Comparison of ENCODE assay signal across 8 mouse cellular contexts in the genomic region with DNA sequence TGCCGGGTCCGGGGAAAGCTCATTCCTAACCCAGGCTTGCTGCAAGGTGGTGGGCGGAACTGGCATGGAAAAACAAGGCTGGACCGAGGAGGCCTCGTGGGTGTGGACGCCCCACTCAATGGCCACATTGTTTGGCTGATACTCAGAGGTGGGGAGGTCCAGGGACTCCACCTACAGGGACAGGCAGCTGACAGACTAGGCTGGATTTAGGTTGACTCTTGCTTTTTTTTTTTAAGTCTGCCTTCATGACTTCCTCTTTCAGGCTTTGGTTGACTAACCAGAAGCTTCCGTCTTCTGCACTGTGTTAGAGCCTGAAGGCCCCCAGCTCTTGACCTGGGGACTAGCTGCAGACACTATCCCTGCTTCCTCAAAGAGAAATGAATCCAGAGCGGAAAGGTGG. TPM values are rescaled to one million over a fixed set of nuclear protein-coding genes. Genes with fewer than 3 reads are reported as not detected.
DNase-seq lines count a peak whose midpoint lies in the region; ATAC-seq lines count a peak whose summit lies in the region.

No protein-coding gene starts in this region.

- no peaks in the 10 kb centered on the region for H3K9me3 ChIP-seq in liver, embryonic 16.5 days (replicated peaks; ENCODE audit: control insufficient read depth, low read length)

- H3K9ac ChIP-seq in liver, embryonic 16.5 days (ENCODE audit: low read depth, low read length): no peak overlapping the region

- peak; percentile 44 for DNase-seq in adrenal gland, postnatal 14 days
- DNase-seq in adrenal gland, adult 8-10 months: no peak
- peak; percentile 37 for DNase-seq in thymus, postnatal 0 days (ENCODE audit: low spot score)
- DNase-seq in thymus, postnatal 10 days (ENCODE audit: low spot score in 2 of 2): no peak
- DNase-seq in yolk sac, embryonic 10.5 days (ENCODE audit: low spot score): peak; percentile 23
- DNase-seq in ovary, postnatal 36 days (ENCODE audit: low spot score): no peak

- H3K4me1 ChIP-seq in liver, embryonic 16.5 days (ENCODE audit: control insufficient read depth, low read depth, low read length): peaks cover 33% of the 10 kb centered on the region

- no peaks in the 10 kb centered on the region for H3K36me3 ChIP-seq in liver, embryonic 16.5 days (ENCODE audit: control insufficient read depth, insufficient read depth)

- ATAC-seq in liver, embryonic 16.5 days (ENCODE audit: low read depth): peak; percentile 25; the same call in 1 of the 2 replicates
- ATAC-seq in erythroblast, adult 5-6 weeks (replicated peaks; ENCODE audit: low FRiP score, poor library complexity, severe bottlenecking): no peak

- H3K27ac ChIP-seq in liver, embryonic 16.5 days (ENCODE audit: low read length): peak overlapping the region; percentile 45; the same call in 1 of the 2 replicates

- no peak overlapping the region for H3K4me2 ChIP-seq in liver, embryonic 16.5 days (ENCODE audit: low read depth, low read length)

- H3K4me3 ChIP-seq in liver, embryonic 16.5 days (ENCODE audit: low read depth, low read length): no peak overlapping the region

- H3K27me3 ChIP-seq in liver, embryonic 16.5 days (ENCODE audit: control insufficient read depth, insufficient read depth, low read depth, low read length): no peaks in the 10 kb centered on the region

- 21% methylated on average over 8 of the region's 8 CpGs for WGBS in liver, embryonic 16.5 days (ENCODE audit: insufficient replicate concordance)

RNA-seq across cellular contexts. Expression of a gene that starts 32.0 kb away (rescaled TPM):
- total RNA-seq in adrenal gland, postnatal 14 days (2021): 14.5 and 23.9 TPM in 2 replicates
- total RNA-seq in adrenal gland, adult 8-10 months (2022): 10 to 100 TPM in 2 of 4 experiments, 1 to 10 TPM in 2; 9.5 to 23.3 (median 14.9) TPM
- polyA plus RNA-seq in thymus, postnatal 0 days (2015; fragmentation: Nextera tagmentation; extraction: Ambion mirVana): 10.6 and 12.9 TPM in 2 replicates
- polyA plus RNA-seq in liver, embryonic 16.5 days (2015; fragmentation: Nextera tagmentation; extraction: Ambion mirVana): 3.6 and 4.8 TPM in 2 replicates
- total RNA-seq in erythroblast, adult 5-6 weeks (2015; ENCODE audit: low replicate concordance): 11.5 and 18.3 TPM in 2 replicates
- total RNA-seq in erythroblast, adult 5-6 weeks (2017; ENCODE audit: low replicate concordance): 9.9 and 19.2 TPM in 2 replicates

RNA-seq across cellular contexts. Expression of a gene that starts 33.2 kb away (rescaled TPM):
- 1.7 TPM in 1 of 2 replicates, not detected in the other for total RNA-seq in adrenal gland, postnatal 14 days (2021)
- 1 to 10 TPM; 1.3 to 2.4 (median 1.6) TPM for total RNA-seq in adrenal gland, adult 8-10 months (2022)
- 1.9 and 2.1 TPM in 2 replicates for polyA plus RNA-seq in thymus, postnatal 0 days (2015; fragmentation: Nextera tagmentation; extraction: Ambion mirVana)
- polyA plus RNA-seq in liver, embryonic 16.5 days (2015; fragmentation: Nextera tagmentation; extraction: Ambion mirVana): 0.13 and 0.34 TPM in 2 replicates
- total RNA-seq in erythroblast, adult 5-6 weeks (2015; ENCODE audit: low replicate concordance): not detected in 2 replicates
- not detected in 2 replicates for total RNA-seq in erythroblast, adult 5-6 weeks (2017; ENCODE audit: low replicate concordance)

Comparison
In these comparisons a context has a peak if more than half of its experiments do, and no peak if none do; other contexts are left out.
1. DNase-seq: peak in adrenal gland, postnatal 14 days (single experiment), thymus, postnatal 0 days (single experiment) and yolk sac, embryonic 10.5 days (single experiment); none in adrenal gland, adult 8-10 months (single experiment), thymus, postnatal 10 days (0 of 2) and ovary, postnatal 36 days (single experiment).